Mouse (Mus musculus) CD4-positive, CD25-positive, alpha-beta regulatory T cell (primary cell): ENCODE data around the gene Fastkd1. TPM values are rescaled to one million over a fixed set of nuclear protein-coding genes. Genes with fewer than 3 reads are reported as not detected.

ENCODE experiments used
- polyA plus RNA-seq: library from polyadenylated mRNA; unstranded; fragments of 100-300 nt; shearing (Covaris generic); gene quantifications from one replicate; pipeline ENCODE4 v1.2.1, GENCODE M21; 2017

Gene Fastkd1
- polyA plus RNA-seq = 13.6 TPM

GRCm38 (mm10) chr2:69712981-69713625, at the start of gene Fastkd1:
Gene Fastkd1, minus strand, starts transcription at chr2:69713516.

GRCm38 (mm10) chr2:69722273-69722649, 8.9 kb upstream of the Fastkd1 start, which contains the start of gene Ppig:
Gene Ppig, plus strand, starts transcription at chr2:69722545.

GRCm38 (mm10) chr2:69669853-69670252, 43.5 kb downstream of the Fastkd1 start, which contains the start of gene Klhl41:
Gene Klhl41, plus strand, starts transcription at chr2:69670120.

GRCm38 (mm10) chr2:69646726-69647490, 66.4 kb downstream of the Fastkd1 start, which contains the start of gene Bbs5:
Gene Bbs5, plus strand, starts transcription at chr2:69647171.

Other genes with a start within 250 kb of the Fastkd1 start
- 0.08 TPM for gene Lrp2, start 127.5 kb downstream of the Fastkd1 start, polyA plus RNA-seq
- 0.63 TPM for gene Bbs5, start 66.3 kb downstream of the Fastkd1 start, polyA plus RNA-seq
- not detected for gene Klhl41, start 43.4 kb downstream of the Fastkd1 start, polyA plus RNA-seq
- gene Ppig, start 9.0 kb upstream of the Fastkd1 start, polyA plus RNA-seq = 196 TPM
- 3.3 TPM for gene Ccdc173, start 76.1 kb upstream of the Fastkd1 start, polyA plus RNA-seq
- gene Phospho2, start 76.1 kb upstream of the Fastkd1 start, polyA plus RNA-seq = 43.5 TPM
- 0.14 TPM for gene Klhl23, start 108.4 kb upstream of the Fastkd1 start, polyA plus RNA-seq
- gene Ssb, start 148.0 kb upstream of the Fastkd1 start, polyA plus RNA-seq = 361 TPM
- gene Mettl5, start 172.1 kb upstream of the Fastkd1 start, polyA plus RNA-seq = 40.3 TPM
- 24.3 TPM for gene Ubr3, start 183.7 kb upstream of the Fastkd1 start, polyA plus RNA-seq